Mouse (Mus musculus): Measurements from ENCODE around the gene Nradd. TPM values are rescaled to one million over a fixed set of nuclear protein-coding genes. Genes with fewer than 3 reads are reported as not detected.

Nradd gene
- total RNA-seq, 2 experiments from 2014 or later, result 5.9 to 8.6 TPM

- intact Hi-C loops (cut with DNase I), result no loop called here
- peak; percentile 86 for DNase-seq
These were observed 29.6 kb upstream of the Nradd start, which contains the start of gene Nbeal2 for GRCm38 (mm10) chr9:110653655-110654461. Gene Nbeal2 (minus strand): TSS chr9:110654161.

- intact Hi-C loops (cut with DNase I), result no loop called here
- no peak for DNase-seq
These were observed 28.9 kb upstream of the Nradd start for GRCm38 (mm10) chr9:110652963-110653654.

GRCm38 (mm10) chr9:110651931-110652722, 27.9 kb upstream of the Nradd start:
- DNase-seq, result no peak
- intact Hi-C loops (cut with DNase I), result no loop called here

GRCm38 (mm10) chr9:110649775-110650174, 25.5 kb upstream of the Nradd start:
- intact Hi-C loops (cut with DNase I), result no loop called here
- no peak for DNase-seq

GRCm38 (mm10) chr9:110645219-110645618, 21.0 kb upstream of the Nradd start:
- no peak for DNase-seq
- intact Hi-C loops (cut with DNase I), result no loop called here

- intact Hi-C loops (cut with DNase I), result no loop called here
- DNase-seq, result no peak
These were observed 20.0 kb upstream of the Nradd start for GRCm38 (mm10) chr9:110644295-110644694.

GRCm38 (mm10) chr9:110643787-110644186, 19.5 kb upstream of the Nradd start:
- intact Hi-C loops (cut with DNase I), result no loop called here
- DNase-seq, result no peak

- DNase-seq, result no peak
- intact Hi-C loops (cut with DNase I), result no loop called here
These were observed 18.7 kb upstream of the Nradd start for GRCm38 (mm10) chr9:110642812-110643524.

GRCm38 (mm10) chr9:110641006-110641405, 16.8 kb upstream of the Nradd start:
- intact Hi-C loops (cut with DNase I), result no loop called here
- DNase-seq, result no peak

- intact Hi-C loops (cut with DNase I), result loop anchor here (5.0 kb wide), 1 partner anchor 59 kb away; no protein-coding TSS in a partner anchor
- peak; percentile 67 for DNase-seq
These were observed 14.4 kb upstream of the Nradd start for GRCm38 (mm10) chr9:110638611-110639021.

- intact Hi-C loops (cut with DNase I), result loop anchor here (5.0 kb wide), 1 partner anchor 62 kb away; no protein-coding TSS in a partner anchor
- peak; percentile 90 for DNase-seq
These were observed 11.0 kb upstream of the Nradd start for GRCm38 (mm10) chr9:110635225-110635624.

GRCm38 (mm10) chr9:110633882-110634281, 9.6 kb upstream of the Nradd start:
- DNase-seq, result no peak
- intact Hi-C loops (cut with DNase I), result no loop called here

GRCm38 (mm10) chr9:110632671-110633070, 8.4 kb upstream of the Nradd start:
- DNase-seq, result no peak
- intact Hi-C loops (cut with DNase I), result no loop called here

- intact Hi-C loops (cut with DNase I), result no loop called here
- DNase-seq, result no peak
These were observed 7.5 kb upstream of the Nradd start for GRCm38 (mm10) chr9:110631651-110632275.

- intact Hi-C loops (cut with DNase I), result no loop called here
- DNase-seq, result peak; percentile 75
These were observed 6.9 kb upstream of the Nradd start for GRCm38 (mm10) chr9:110631191-110631590.

GRCm38 (mm10) chr9:110630171-110630570, 5.9 kb upstream of the Nradd start:
- DNase-seq, result no peak
- intact Hi-C loops (cut with DNase I), result no loop called here

- intact Hi-C loops (cut with DNase I), result no loop called here
- DNase-seq, result no peak
These were observed 1.2 kb upstream of the Nradd start for GRCm38 (mm10) chr9:110625350-110625908.

GRCm38 (mm10) chr9:110623416-110624195, 646 bp downstream of the Nradd start:
- no peak for DNase-seq
- intact Hi-C loops (cut with DNase I), result no loop called here

All from left cerebral cortex, postnatal 4 days (tissue).